Mouse (Mus musculus): Measurements from ENCODE around the gene Myct1.

DNA sequence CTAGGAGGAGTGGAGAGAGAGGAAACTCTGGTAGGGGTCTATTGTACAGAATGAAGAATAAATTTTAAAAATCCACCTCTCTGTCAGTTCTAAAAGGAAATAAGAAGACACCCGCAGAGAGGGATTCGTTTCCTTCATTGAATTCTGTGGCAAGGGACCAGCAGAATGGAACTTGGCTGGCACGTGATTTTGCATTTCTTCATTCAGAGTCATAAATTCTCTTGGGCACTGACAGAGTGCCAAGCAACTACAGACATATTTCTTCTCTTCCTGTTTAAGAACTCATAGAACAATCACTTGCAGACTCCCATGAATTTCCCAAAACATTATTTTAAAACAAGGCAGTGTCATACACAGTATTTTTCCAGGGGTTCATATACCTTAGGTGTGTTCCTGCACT, 15.3 kb downstream of the Myct1 start:
- TF ChIP-seq POLR2A (IDR thresholded peaks at IDR 0.05; ENCODE audit: borderline replicate concordance, insufficient read depth, low read length) = no peak
- TF ChIP-seq CTCF (IDR thresholded peaks at IDR 0.05; ENCODE audit: borderline replicate concordance, insufficient read depth, low read depth, low read length) = no peak
